Mouse (Mus musculus): ENCODE data around the gene Rnf207. TPM values are rescaled to one million over a fixed set of nuclear protein-coding genes. Genes with fewer than 3 reads are reported as not detected.

The Rnf207 gene
- total RNA-seq (2021), result under 1 TPM in 1 of 2 experiments, not detected in 1; 0.32 TPM
- long read RNA-seq, experiment 1, result 0 reads
- long read RNA-seq, experiment 2, result 0 reads

- DNase-seq (ENCODE audit: low spot score in 2 of 2), result no peak
Measured at GRCm38 (mm10) chr4:152318517-152319234, at the start of gene Rnf207. Gene Rnf207 (minus strand): TSS chr4:152318993.

GRCm38 (mm10) chr4:152365228-152365627 is 46.4 kb upstream of the Rnf207 start:
- no peak for DNase-seq (ENCODE audit: low spot score in 2 of 2)

GRCm38 (mm10) chr4:152362180-152362579 is 43.4 kb upstream of the Rnf207 start:
- DNase-seq (ENCODE audit: low spot score in 2 of 2), result no peak

GRCm38 (mm10) chr4:152360855-152361254 is 42.1 kb upstream of the Rnf207 start:
- DNase-seq (ENCODE audit: low spot score in 2 of 2), result no peak

- no peak for DNase-seq (ENCODE audit: low spot score in 2 of 2)
Measured at GRCm38 (mm10) chr4:152359700-152360099, 40.9 kb upstream of the Rnf207 start.

- DNase-seq (ENCODE audit: low spot score in 2 of 2), result no peak
Measured at GRCm38 (mm10) chr4:152355672-152356071, 36.9 kb upstream of the Rnf207 start.

GRCm38 (mm10) chr4:152353886-152354637 is 35.3 kb upstream of the Rnf207 start:
- DNase-seq (ENCODE audit: low spot score in 2 of 2), result no peak

- no peak for DNase-seq (ENCODE audit: low spot score in 2 of 2)
Measured at GRCm38 (mm10) chr4:152351422-152352305, 32.9 kb upstream of the Rnf207 start.

- DNase-seq (ENCODE audit: low spot score in 2 of 2), result no peak
Measured at GRCm38 (mm10) chr4:152350722-152351421, 32.1 kb upstream of the Rnf207 start.

GRCm38 (mm10) chr4:152349837-152350381 is 31.1 kb upstream of the Rnf207 start:
- DNase-seq (ENCODE audit: low spot score in 2 of 2), result no peak

- DNase-seq (ENCODE audit: low spot score in 2 of 2), result no peak
Measured at GRCm38 (mm10) chr4:152345120-152345889, 26.5 kb upstream of the Rnf207 start.

GRCm38 (mm10) chr4:152344651-152345050 is 25.9 kb upstream of the Rnf207 start:
- DNase-seq (ENCODE audit: low spot score in 2 of 2), result no peak

- no peak for DNase-seq (ENCODE audit: low spot score in 2 of 2)
Measured at GRCm38 (mm10) chr4:152343296-152343695, 24.5 kb upstream of the Rnf207 start.

GRCm38 (mm10) chr4:152340584-152341284 is 21.9 kb upstream of the Rnf207 start:
- DNase-seq (ENCODE audit: low spot score in 2 of 2), result no peak

- DNase-seq (ENCODE audit: low spot score in 2 of 2), result no peak
Measured at GRCm38 (mm10) chr4:152339293-152339790, 20.5 kb upstream of the Rnf207 start.

GRCm38 (mm10) chr4:152338419-152339292 is 19.9 kb upstream of the Rnf207 start, which contains the start of gene Chd5:
Gene Chd5 (plus strand): TSS chr4:152338651.
- DNase-seq (ENCODE audit: low spot score in 2 of 2), result no peak

GRCm38 (mm10) chr4:152337772-152338171 is 19.0 kb upstream of the Rnf207 start:
- DNase-seq (ENCODE audit: low spot score in 2 of 2), result no peak

GRCm38 (mm10) chr4:152333587-152333986 is 14.8 kb upstream of the Rnf207 start:
- DNase-seq (ENCODE audit: low spot score in 2 of 2), result no peak
